8 mouse cellular contexts compared by ENCODE assay signal in the genomic region with DNA sequence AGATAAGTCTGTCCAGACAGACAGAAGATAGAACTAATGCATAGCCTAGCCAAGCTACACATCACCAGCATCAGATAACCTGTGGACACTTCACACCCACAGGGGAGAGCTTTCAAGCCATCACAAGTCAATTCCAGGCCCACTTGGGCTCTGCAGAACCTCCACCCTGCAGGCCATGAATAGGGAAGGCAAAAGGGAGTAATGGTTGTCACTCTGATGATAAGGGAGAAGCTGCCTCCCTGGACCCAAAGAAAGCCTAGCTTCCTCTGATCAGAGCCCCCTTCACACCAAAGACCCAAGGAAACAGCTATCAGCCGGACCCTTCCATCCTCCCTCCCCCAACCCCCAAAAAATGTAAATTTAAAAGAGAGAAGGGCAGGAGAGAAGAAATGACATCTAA. TPM values are rescaled to one million over a fixed set of nuclear protein-coding genes. Genes with fewer than 3 reads are reported as not detected.
DNase-seq lines count a peak whose midpoint lies in the region; ATAC-seq lines count a peak whose summit lies in the region.

No protein-coding gene starts in this region.

- peak overlapping the region; percentile 74 for H3K4me2 ChIP-seq in kidney, embryonic 15.5 days

- H3K4me3 ChIP-seq in kidney, embryonic 15.5 days (replicated peaks), result peak overlapping the region; percentile 75
- peak overlapping the region; percentile 65 for H3K4me3 ChIP-seq in brown adipose tissue, adult 24 weeks (ENCODE audit: insufficient read depth, low read depth, low read length)
- H3K4me3 ChIP-seq in hindbrain, embryonic 10.5 days, result peak overlapping the region; percentile 89
- peak overlapping the region; percentile 87 for H3K4me3 ChIP-seq in midbrain, embryonic 10.5 days

- H3K27me3 ChIP-seq in kidney, embryonic 15.5 days, result no peaks in the 10 kb centered on the region
- no peaks in the 10 kb centered on the region for H3K27me3 ChIP-seq in hindbrain, embryonic 10.5 days (ENCODE audit: insufficient read depth, poor library complexity, severe bottlenecking)
- no peaks in the 10 kb centered on the region for H3K27me3 ChIP-seq in midbrain, embryonic 10.5 days (ENCODE audit: low read depth, poor library complexity, severe bottlenecking)

- ATAC-seq in kidney, embryonic 15.5 days (replicated peaks; ENCODE audit: low FRiP score), result no peak

- no peaks in the 10 kb centered on the region for H3K36me3 ChIP-seq in kidney, embryonic 15.5 days
- no peaks in the 10 kb centered on the region for H3K36me3 ChIP-seq in hindbrain, embryonic 10.5 days
- H3K36me3 ChIP-seq in midbrain, embryonic 10.5 days, result no peaks in the 10 kb centered on the region

- no peaks in the 10 kb centered on the region for H3K9me3 ChIP-seq in kidney, embryonic 15.5 days (replicated peaks)
- no peaks in the 10 kb centered on the region for H3K9me3 ChIP-seq in hindbrain, embryonic 10.5 days
- H3K9me3 ChIP-seq in midbrain, embryonic 10.5 days (replicated peaks), result no peaks in the 10 kb centered on the region

- intact Hi-C loops in left cerebral cortex, postnatal 10 days (cut with DNase I), result no loop called here

- peaks cover 13% of the 10 kb centered on the region for H3K4me1 ChIP-seq in kidney, embryonic 15.5 days
- H3K4me1 ChIP-seq in brown adipose tissue, adult 24 weeks (ENCODE audit: control insufficient read depth, insufficient read depth, insufficient read length, low read length), result peaks cover 8% of the 10 kb centered on the region; the same call in 1 of the 2 replicates
- H3K4me1 ChIP-seq in hindbrain, embryonic 10.5 days (replicated peaks), result peaks cover 24% of the 10 kb centered on the region
- H3K4me1 ChIP-seq in midbrain, embryonic 10.5 days, result peaks cover 26% of the 10 kb centered on the region

- no peak overlapping the region for H3K9ac ChIP-seq in kidney, embryonic 15.5 days

- DNase-seq in kidney, postnatal 25 days, result no peak
- peak; percentile 3 for DNase-seq in hindbrain, embryonic 10.5 days (ENCODE audit: low spot score)
- DNase-seq in midbrain, embryonic 10.5 days (ENCODE audit: low spot score), result no peak
- DNase-seq in layer of hippocampus, adult 9-10 months (ENCODE audit: low spot score), result no peak
- no peak for DNase-seq in left cerebral cortex, postnatal 10 days (ENCODE audit: extremely low spot score in 1 of 2, low spot score in 2 of 2)
- DNase-seq in kidney, postnatal 36 days, result no peak

- no peak overlapping the region for H3K27ac ChIP-seq in kidney, embryonic 15.5 days
- H3K27ac ChIP-seq in brown adipose tissue, adult 24 weeks (replicated peaks; ENCODE audit: low read depth, low read length), result peak overlapping the region; percentile 43; the same call in 1 of the 2 replicates
- H3K27ac ChIP-seq in hindbrain, embryonic 10.5 days, result peak overlapping the region; percentile 94
- no peak overlapping the region for H3K27ac ChIP-seq in midbrain, embryonic 10.5 days (replicated peaks)

- 43% methylated on average over 1 of the region's 1 CpGs for WGBS in kidney, embryonic 15.5 days
- WGBS in hindbrain, embryonic 10.5 days, result 17% methylated on average over 1 of the region's 1 CpGs
- WGBS in midbrain, embryonic 10.5 days, result 15% methylated on average over 1 of the region's 1 CpGs

RNA-seq across cellular contexts. Expression of gene Ralgapa2, which starts 1.4 kb away (rescaled TPM):
- polyA plus RNA-seq in kidney, embryonic 15.5 days (2015; fragmentation: Nextera tagmentation; extraction: Ambion mirVana), result 6.7 and 8.7 TPM in 2 replicates
- polyA plus RNA-seq in brown adipose tissue, adult 24 weeks (2012; ENCODE audit: insufficient read depth, insufficient read length, missing spikeins), result 37.1 and 40.7 TPM in 2 replicates
- polyA plus RNA-seq in hindbrain, embryonic 10.5 days (2016; fragmentation: Nextera tagmentation; extraction: Ambion mirVana), result 10.2 and 11.6 TPM in 2 replicates
- polyA plus RNA-seq in midbrain, embryonic 10.5 days (2016; fragmentation: Nextera tagmentation; extraction: Ambion mirVana), result 9.7 and 10.6 TPM in 2 replicates
- 10 to 100 TPM; 26.0 to 29.8 TPM for total RNA-seq in left cerebral cortex, postnatal 10 days (2021)

Comparison
In these comparisons a context has a peak if more than half of its experiments do, and no peak if none do; other contexts are left out.
1. H3K27ac ChIP-seq: peak in brown adipose tissue, adult 24 weeks (single experiment) and hindbrain, embryonic 10.5 days (single experiment); none in kidney, embryonic 15.5 days (single experiment) and midbrain, embryonic 10.5 days (single experiment).
2. Peak in every context shown above with its lines, with median percentiles within 50 percentile points of each other: H3K4me3 ChIP-seq.